Mouse (Mus musculus) large intestine, adult 2 months (tissue): ENCODE results near the gene Heatr5a. TPM values are rescaled to one million over a fixed set of nuclear protein-coding genes. Genes with fewer than 3 reads are reported as not detected.

ENCODE experiments used
- DNase-seq: peaks from one replicate; pipeline ENCODE4 v3.0.0-alpha.2; 2012; ENCODE audit warnings: low read depth, low spot score
- WGBS: fragments of 180-500 bp; shearing (Covaris S2); methylation state at CpG from one replicate; pipeline ENCODE4 v1.1.7; 2018; 5-methylcytosine and 5-hydroxymethylcytosine counted together
- polyA plus RNA-seq: library from polyadenylated mRNA; depleted of rRNA; stranded (reverse); fragments of >200 nt; gene quantifications from 2 replicates; pipeline ENCODE4 v1.2.3, GENCODE M21; 2012; rRNA removed

Gene Heatr5a
- polyA plus RNA-seq: 19.4 and 61.2 TPM in 2 replicates

DNA sequence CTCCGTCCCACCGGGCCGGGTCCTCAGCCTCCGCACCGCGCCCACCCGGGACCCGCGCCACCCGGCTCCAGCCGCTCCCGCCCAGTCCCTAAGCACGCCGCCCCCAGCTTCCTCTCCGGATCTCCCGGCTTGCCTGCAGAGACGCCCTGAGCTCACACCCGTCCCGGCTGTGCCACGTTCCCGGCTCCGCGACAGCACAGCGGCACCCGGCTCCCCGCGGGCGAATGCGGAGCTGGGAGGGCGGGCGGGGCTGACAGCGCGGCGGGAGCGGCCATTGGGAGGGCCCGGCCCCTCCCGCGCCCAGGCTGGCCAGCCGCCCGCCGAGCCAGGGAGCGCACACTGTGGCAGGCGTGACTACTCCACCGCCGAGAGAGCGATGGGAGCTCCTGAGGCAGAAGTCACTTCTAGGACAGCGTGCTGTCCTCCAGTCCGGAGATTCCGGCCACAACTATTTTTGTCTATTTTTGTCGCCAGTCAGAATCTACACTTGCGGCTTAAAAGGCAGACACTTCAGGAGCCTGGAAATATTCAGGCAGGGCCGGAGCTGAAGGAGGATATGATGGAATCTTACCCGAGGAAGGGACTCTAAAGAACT, at the start of gene Heatr5a:
Heatr5a (minus strand) TSS at position 252 of the 595 bp plus-strand sequence.
- under 1% methylated on average over 53 of the region's 53 CpGs for WGBS
- peak; percentile 57 for DNase-seq

DNA sequence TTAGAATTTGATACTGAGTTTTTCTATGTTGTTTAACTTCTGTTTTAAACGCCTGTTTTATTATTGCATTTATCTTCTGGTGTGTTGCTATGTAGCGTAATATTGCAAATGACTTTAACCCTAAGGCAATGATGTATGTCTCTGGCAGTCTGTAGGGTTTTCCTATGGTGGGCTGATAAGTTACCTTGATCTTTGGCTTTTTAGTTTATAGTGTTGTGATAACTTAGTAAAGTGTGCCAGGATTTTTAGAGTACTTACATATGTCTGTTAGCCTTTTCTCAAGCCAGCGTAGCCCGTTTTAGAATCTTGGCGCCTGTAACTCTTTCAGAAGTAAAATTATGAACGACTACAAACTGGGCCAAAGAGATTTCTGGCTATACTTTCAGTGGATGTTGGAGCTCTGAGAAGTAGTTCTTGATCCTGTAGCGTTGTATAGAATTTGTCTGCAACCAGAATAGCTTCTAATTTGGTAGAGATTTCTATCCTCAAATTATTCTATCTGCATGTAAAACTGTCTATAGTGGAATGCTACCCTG, 43.4 kb upstream of the Heatr5a start:
- 44% methylated on average over 7 of the region's 7 CpGs for WGBS
- DNase-seq: no peak

DNA sequence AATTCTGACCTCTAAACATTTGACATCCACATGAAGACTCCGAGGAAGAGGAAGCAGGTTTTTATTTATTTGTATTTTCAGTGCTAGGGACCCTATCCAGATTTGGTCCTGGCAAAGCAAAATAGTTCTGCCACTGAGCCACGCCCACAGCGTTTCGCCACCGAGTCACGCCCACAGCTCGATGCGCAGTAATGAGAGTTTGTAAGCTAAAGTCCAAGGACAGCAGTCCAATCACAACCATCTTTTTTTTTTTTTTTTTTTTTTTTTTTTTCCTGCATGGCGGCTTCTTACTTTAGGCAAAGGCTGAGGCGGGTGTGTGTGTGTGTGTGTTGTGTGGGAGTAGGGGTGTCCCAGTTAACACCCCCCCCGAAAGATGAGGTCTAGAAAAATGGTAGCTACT, 42.9 kb upstream of the Heatr5a start:
- WGBS: 28% methylated on average over 11 of the region's 11 CpGs
- DNase-seq: peak; percentile 53

DNA sequence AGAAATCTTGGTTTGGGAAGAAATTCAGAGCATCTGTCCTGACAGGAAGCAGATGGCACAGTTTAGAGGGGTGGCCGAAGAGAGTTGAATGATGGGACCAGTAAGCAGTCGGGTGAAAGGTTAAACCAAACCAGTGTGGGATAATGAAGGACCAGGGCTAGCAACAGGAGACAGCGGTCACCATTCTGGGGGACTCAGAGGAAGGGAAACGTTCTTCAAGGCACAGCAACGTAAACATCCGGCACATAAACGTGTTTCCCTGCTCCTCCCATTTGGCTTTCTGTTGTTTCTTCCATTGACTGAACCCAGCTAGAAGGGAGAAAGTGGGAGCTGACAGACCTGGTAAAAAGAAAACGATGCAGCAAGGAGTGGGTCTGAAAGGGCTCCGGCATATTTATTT, 42.2 kb upstream of the Heatr5a start:
- DNase-seq: no peak
- 50% methylated on average over 9 of the region's 9 CpGs for WGBS

DNA sequence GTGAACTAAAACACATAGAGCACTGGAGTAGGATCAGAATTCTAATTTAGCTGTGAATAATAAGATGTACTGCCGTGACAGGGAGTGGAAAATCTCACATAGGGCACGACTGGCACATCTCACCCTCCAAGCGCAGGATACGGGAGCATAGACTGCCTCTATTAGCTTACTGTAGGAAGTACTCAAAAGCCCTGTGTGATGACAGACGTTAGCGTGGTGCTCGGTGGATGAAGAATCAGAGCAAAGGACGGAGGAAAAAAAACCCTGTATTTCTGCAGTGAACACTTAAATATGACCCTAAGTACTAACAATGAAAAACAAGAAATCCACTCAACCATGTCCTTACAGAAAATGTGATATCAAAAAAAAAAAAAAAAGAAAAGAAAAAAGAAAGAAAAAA, 41.0 kb upstream of the Heatr5a start:
- 85% methylated on average over 8 of the region's 8 CpGs for WGBS
- no peak for DNase-seq

DNA sequence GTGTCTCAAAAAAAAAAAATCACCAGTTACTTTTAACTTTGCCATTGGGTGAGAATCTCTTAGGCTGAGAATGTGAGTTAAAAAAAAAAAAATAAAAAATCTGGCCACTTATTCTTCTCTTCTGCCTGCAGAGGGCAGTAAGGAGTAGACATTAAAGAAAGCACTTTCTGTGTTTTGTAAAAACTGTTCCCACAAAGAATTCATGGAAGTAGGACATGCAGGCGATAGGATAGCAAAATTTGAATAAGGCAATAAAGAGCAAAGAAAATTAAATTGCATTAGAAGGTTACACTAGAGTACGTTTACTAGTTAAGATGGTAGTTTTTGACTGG, 39.5 kb upstream of the Heatr5a start:
- DNase-seq: peak; percentile 29

DNA sequence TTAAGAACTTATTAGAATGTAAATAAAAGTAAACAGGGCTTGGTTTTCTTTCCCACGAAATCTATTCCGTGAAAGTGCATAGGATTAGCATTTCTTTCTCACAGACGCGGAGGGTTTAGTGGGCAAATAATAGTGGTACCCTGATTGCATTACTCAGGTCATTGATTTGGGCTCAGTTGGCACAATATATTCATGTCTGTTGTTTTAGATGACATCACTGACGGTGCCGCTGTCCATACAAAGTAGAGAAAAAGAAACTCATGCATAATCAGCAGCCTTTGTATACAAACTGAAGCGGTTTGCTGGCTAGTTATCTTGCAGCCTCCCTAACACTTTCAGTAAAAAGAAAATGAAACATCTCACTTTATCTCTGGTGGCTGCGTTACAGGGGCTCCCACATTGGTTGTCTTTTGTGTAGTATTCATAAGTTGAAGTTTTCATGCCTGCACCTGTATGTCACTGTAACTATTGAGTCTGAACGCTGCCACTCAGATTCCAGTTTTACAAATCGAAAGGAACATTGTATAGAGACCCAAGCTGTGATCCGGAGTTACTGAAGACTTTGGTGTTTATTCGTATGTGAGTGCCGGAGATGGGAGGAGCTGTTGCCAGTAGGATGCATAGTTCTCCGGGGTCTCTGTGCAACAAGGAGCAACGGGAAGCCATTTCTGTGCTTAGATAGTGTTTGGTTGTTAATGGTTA, 39.0 kb upstream of the Heatr5a start:
- WGBS: 68% methylated on average over 15 of the region's 15 CpGs

More for the DNA sequence above, 39.5 kb upstream of the Heatr5a start:
- 52% methylated on average over 2 of the region's 2 CpGs for WGBS

DNA sequence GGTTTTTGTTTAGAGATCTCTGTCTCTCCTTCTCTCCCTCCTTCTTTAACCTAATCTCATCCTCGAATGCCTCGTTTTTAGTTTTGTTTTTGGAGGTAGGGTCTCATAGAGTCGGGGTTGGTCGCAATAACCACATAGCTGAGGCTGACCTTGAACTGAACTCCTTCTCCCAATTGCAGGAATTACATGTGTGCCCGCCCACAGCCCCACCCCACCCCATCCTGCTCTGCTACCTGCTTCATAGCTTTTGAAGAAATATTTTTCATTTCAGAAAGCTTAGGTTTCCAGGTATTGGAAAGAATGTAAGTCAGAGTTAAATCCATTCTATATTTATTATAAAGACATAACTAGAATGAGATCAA, 35.5 kb upstream of the Heatr5a start:
- DNase-seq: no peak
- WGBS: 13% methylated on average over 5 of the region's 5 CpGs

More for the DNA sequence above, 39.0 kb upstream of the Heatr5a start:
- DNase-seq: no peak

DNA sequence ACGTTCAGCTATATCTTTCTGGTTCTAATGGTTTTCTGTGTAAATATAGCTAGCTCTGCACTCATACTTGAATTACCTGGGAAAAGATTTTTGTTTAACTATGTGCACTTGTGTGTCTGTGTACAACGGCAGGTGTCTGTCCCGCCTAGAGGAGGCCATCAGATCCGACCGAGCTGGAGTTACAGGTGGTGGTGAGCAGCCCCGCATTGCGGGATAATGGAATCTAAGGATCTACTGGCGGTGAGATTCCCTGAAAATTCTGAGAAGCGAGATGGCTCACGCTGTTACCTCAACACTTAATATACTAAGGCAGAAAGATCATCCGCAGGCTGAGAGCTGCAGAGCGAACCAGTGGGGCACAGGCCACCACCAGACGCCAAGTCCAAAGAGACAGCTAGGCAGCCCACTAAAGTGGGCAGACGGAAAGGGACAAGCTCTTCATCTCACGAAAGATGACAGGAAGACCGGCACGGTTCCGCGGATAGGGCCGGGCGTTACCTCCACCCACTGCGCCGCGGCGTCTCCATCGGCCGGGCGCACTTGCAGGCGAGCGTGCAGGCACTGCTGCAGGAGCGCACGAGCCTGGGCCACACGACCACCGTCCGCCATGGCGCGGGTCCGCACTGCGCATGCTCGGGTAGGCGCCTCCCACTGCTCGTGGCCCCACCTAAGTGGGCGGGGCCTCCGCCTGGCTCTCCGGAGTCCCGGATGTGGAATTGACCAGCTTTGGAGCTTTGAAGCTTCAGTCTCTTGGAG, 34.9 kb upstream of the Heatr5a start, which contains the start of gene Dtd2:
Dtd2 (minus strand) TSS at position 625 of the 756 bp plus-strand sequence.
- DNase-seq: peak; percentile 58
- under 1% methylated on average over 46 of the region's 46 CpGs for WGBS

DNA sequence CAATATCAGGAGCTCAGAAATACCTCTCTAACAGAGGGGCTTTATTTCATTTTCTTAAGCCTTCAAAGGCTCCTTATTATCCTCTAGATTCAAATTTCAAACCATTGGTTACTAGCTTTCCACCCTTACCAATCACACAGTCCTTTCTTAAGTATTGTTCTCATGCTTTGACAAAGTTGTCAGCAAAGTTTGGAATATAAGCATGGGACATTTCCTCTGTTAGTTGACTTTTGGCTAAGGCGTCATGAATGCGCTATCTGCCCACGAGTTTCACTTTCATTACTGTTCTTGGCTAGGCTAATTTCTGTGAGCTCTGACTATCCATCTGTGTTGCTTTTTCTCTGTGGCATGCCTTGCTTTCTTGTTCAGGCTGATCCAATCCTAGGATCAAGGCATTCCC, 31.6 kb upstream of the Heatr5a start:
- 75% methylated on average over 3 of the region's 3 CpGs for WGBS
- DNase-seq: no peak

DNA sequence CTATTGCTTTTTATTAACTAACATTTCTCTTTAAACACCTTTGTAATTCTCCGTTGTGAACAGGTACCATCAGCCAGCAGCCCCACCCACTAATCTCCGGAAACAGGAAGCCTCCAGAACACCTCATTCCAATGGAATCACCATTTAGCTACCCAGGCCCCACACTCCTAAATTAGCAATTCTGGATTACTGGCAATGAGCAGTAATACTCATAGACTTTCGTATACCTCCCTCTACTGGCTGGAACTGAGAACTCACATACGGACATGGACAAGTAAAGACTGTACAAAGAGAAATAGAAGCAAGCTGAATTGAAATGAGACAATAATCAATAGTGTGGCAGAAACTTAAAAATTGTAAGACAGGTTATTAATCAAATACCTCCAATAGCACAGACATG, 30.4 kb upstream of the Heatr5a start:
- WGBS: 5% methylated on average over 4 of the region's 4 CpGs
- DNase-seq: peak; percentile 56

DNA sequence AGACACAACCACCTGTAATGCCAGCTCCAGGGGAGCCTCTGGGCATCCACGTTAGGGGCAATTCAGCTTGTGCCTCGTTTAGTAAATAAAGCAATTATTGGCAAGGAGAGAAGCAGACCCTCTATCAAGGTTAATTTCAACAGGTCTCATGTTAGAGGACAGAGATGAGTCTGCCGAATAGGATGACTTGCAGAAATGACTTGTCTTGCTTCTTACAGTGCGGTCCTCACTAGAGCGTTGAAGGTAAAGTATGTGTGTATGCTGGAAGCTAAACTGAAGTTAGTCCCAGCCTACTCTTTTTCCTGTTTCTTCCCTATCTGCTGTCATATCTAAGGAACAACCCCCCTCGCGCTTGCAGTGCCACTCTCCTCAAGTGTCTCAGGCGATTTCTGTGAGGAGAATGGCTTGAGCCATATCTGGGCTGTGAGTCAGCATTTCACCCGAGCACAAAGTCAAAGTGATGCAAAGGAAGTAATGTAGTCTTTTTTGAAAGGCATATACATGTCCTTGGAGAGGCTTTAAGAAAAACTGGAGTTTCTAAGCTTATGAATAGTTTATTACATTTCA, 27.3 kb upstream of the Heatr5a start:
- WGBS: 82% methylated on average over 9 of the region's 9 CpGs
- DNase-seq: no peak

DNA sequence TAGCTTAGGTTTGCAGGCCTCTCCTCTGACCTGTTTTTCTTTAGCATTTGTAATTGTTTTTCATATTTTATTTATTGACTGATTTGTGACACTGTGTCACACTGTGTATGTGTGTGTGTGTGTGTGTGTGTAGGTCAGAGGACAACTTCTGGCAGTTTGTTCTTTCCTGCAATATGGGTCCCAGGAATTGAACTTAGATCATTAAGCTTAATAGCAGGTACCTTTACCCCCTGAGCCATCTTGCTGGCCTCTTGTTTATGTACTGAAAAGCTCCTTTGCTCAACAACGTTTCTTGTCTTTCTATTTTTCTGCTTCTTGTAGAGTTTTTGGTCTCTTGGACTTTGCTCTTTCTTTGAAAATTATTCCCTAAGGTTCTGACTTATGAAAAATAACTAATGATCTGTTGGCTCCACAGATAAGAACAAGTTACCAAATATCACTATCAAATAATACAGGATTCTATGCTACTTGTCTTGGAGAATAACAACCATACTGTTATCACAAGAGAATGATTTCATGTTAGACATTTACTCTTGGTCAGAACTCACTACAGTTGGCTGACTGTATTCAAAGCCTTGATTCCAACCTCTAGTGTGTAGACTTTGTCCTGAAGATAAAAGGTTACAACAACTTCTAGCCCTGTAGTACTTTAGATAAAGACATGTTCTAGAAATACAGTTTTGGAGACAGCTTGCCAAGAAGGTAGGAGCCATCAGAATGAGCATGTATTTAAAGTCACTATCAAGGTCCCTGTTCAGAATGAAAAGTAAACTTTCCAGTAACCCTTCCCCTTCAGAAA, 24.8 kb upstream of the Heatr5a start:
- WGBS: 71% methylated on average over 1 of the region's 1 CpGs
- DNase-seq: no peak

DNA sequence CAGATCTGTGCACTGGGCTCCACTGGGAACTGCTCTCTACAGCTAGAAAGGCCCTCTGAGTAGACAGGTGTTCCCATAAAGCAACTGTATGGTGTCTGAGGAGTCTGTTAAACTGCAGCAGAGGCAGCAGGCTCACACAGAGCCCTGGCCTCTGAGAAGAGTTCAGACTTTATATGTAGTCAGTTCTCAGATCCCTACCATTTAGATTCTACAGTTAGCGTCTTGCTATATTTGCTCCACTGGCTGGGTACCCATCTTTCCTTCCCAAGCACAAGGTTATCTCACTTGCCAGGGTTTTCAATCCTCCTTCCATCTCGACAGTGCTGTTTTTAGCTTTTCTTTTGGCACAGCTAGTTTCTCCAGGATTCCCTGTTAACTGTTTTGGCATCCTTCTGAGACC, 19.5 kb upstream of the Heatr5a start:
- 84% methylated on average over 2 of the region's 2 CpGs for WGBS
- no peak for DNase-seq

DNA sequence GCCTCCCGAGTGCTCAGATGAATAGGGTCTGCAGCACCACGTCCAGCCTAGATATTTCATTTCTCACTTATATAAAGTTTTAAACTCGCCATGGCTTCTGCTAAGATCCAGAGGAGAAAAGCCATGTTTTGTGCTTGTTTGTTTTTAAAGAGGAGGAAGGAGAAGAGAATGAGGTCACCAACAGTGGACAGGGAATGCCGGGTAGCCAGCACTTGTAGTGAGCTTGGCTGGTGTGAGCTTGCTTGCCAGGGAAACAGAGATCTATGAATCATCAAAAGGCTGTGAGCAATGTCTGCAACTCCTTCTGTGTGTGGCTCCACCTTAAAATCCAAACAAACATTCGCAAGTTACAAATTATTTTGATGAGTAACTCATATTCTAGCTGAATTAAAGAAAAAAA, 17.4 kb upstream of the Heatr5a start:
- WGBS: 74% methylated on average over 5 of the region's 5 CpGs
- DNase-seq: no peak

DNA sequence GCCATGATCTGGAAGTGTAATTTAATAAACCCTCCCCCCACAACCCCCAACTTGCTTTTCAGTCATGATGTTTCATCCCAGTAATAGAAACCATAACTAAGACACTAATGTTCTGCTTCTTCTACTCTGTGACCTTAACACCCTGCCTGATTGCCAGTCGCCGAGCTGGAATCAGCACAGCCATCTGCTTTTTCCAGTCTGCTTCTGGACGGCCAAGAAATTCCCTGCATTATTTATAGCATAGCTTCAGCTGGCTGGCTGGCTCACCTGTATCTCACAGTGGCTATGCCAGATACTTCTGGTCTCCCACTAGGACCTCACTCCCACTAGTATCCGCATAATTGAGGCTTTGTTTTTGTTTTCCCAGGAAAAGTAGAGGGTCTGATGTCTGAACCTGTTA, 14.7 kb upstream of the Heatr5a start:
- no peak for DNase-seq

DNA sequence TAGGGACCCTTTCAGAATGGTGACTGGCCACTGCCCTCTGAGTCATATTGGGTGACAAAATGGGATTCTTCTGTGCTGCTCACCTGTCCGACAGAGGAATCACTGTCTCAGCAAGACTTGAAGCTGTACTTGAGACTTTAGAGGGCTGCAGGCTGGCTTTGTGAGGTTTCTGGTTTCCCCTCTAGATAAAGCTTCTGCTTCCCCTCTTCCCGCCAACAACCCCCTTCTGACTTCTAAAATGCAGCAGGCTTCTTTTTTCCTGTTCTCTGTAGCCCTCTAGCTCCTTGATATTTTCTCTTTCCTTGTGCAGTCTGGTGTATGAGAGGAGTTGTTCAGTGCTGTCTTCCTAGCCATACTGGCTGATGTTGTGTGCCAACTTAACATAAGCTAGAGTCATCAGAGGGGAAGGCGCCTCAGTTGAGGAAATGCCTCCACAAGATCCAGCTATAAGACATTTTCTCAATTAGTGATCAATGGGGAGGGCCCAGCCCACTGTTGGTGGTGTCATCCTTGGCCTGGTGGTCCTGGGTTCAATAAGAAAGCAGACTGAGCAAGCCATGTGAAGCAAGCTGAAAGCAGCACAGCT, 14.1 kb upstream of the Heatr5a start:
- DNase-seq: no peak
- 90% methylated on average over 3 of the region's 3 CpGs for WGBS

More for the DNA sequence above, 14.7 kb upstream of the Heatr5a start:
- 69% methylated on average over 4 of the region's 4 CpGs for WGBS

DNA sequence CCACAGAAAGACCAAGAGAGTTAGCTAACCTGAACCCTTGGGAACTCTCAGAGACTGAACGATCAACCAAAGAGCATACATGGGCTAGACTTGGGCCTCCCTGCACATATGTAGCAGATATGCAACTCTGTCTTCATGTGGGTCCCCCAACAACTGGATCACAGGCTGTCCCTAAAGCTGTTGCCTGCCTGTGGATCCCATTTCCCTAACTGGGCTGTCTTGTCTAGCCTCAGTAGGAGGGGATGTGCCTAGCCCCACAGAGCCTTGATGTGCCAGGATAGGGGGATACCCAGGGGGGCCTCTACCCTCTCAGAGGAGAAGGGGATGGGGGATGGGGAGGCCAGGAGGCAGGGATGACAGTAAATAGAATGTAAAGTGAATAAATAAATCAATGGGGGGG, 12.5 kb upstream of the Heatr5a start:
- DNase-seq: no peak
- WGBS: 86% methylated on average over 1 of the region's 1 CpGs

DNA sequence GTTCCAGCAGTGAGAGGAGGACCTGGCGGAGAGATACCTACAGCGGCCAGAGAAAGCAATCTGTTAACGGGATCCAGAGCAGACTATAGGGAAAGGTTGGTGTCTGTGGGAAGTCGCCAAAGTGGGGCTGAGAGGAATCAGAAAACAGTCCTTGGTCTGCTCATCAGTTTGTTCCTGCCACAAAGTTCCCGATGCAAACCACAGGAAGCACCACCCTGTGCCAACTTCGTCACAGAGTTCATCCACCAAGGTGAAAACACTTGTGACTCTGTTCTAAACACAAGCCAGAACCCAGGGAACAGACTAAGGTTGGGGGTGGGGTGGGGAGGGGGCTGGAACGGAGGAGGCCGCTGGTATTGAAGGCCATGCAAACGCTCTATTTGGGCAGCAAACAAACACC, 5.4 kb upstream of the Heatr5a start:
- WGBS: 59% methylated on average over 9 of the region's 9 CpGs
- DNase-seq: no peak
